Mouse (Mus musculus) embryonic fibroblast, embryonic 13.5 days (primary cell): ENCODE results near the gene Ctrl.

ENCODE experiments used
- CTCF ChIP-seq: IDR thresholded peaks from 2 replicates; pipeline ENCODE4 v1.5.1; 2011; ENCODE audit warnings: mild to moderate bottlenecking, control low read depth, low read length, moderate library complexity, borderline replicate concordance; ENCODE audit not compliant: insufficient read depth
- POLR2A ChIP-seq: IDR thresholded peaks from 2 replicates; pipeline ENCODE4 v1.6.1; 2011; ENCODE audit warnings: low read depth, mild to moderate bottlenecking, control low read depth, low read length, moderate library complexity

- TF ChIP-seq POLR2A (no peak), CTCF (no peak)
Measured at GRCm38 (mm10) chr8:105919390-105919789, 14.3 kb downstream of the Ctrl start.
